Mouse (Mus musculus) T-helper 17 cell (primary cell): ENCODE data around the gene Deup1.

Source experiments
- in situ Hi-C, 2 experiments: fragments of 300-600 bp; cut with MboI, MseI; formaldehyde crosslinking; loops; 1 replicate in 1 of 2; 2 replicates in 1 of 2; pipeline ENCODE4 v1.15.1; 2025; ENCODE audit warnings: high pct_unique_total_duplicates in 2 of 2

Gene Deup1

DNA sequence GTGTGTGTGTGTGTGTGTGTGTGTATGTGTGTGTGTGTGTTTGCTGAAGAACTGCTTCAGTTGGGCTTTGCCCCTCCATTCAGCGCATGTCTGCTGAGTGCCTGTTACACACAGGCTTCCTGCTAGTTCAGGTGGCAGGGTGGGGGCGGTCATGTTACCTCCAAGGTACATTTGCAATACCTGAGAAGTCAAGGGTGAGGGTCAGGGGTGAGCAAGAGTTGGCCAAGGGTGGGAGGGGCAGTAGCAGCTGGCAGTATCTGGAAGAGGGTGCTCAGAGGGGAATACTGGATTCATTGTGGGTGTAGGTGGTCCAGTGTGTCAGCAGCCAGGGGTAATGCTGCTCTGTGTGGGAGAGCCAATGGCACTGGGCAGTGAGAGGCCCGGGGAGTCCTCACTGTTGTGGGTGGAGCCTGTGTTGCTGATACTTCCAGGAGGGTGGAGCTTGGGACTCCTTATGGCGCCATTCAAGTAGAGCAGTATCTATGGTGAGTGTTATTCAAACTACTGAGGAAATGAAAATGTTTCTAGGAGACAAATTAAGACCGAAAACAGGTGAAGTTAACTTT lies 90.8 kb downstream of the Deup1 start:
- in situ Hi-C loops = loop anchor here in 1 of 2 experiments (5.0 kb wide), 1 partner anchor 45 kb away; no protein-coding TSS in a partner anchor

DNA sequence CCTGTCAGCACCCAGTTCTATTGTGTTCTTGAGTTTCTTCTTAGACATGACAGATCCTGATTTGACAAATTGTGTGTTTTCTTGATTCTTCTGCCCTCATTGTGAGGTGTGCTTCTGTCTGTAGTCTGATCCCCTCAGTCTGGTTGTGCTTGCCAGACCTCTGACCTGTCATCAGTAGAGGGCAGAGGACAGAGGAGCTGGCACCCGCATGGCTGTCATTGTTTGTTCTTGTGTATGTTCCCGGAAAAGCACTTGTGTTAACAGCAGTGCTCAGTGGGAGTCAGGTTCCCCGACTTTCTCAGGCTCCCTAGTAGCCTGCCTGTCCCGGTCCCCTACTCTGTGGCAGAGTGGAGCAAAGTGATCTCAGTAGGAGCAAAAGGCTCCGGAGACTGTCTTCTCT lies 92.3 kb downstream of the Deup1 start:
- in situ Hi-C loops = loop anchor here in 1 of 2 experiments (5.0 kb wide), 1 partner anchor 47 kb away; no protein-coding TSS in a partner anchor

DNA sequence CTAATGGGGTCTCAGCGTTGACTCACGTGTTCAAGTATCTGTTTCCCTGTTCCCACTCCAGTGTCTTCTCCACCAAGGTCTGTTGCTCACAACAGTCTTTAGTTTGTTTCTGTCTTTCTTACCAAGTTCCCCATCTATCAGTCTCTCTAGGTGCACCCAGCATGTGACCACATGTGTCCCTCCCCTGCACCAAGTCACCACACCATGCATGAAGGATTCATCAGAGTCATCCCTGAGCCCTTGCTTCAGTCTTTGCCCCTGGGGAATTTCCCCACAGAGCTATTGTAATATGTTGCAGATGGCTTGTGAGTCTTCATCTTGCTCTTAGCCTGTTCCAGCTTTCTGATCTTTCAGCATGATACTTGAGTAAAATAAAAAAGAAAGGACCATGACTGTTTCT lies 93.6 kb downstream of the Deup1 start:
- in situ Hi-C loops = loop anchor here in 1 of 2 experiments (5.0 kb wide), 1 partner anchor 53 kb away; no protein-coding TSS in a partner anchor

GRCm38 (mm10) chr9:15533336-15534070 lies 94.2 kb downstream of the Deup1 start:
- in situ Hi-C loops = loop anchor here in 1 of 2 experiments (5.0 kb wide), 1 partner anchor 54 kb away; no protein-coding TSS in a partner anchor

GRCm38 (mm10) chr9:15531204-15531603 lies 96.5 kb downstream of the Deup1 start:
- in situ Hi-C loops = loop anchor here in 1 of 2 experiments (5.0 kb wide), 1 partner anchor 56 kb away; no protein-coding TSS in a partner anchor

GRCm38 (mm10) chr9:15529965-15530320 lies 97.8 kb downstream of the Deup1 start:
- in situ Hi-C loops = loop anchor here in 1 of 2 experiments (5.0 kb wide), 1 partner anchor 57 kb away; no protein-coding TSS in a partner anchor

DNA sequence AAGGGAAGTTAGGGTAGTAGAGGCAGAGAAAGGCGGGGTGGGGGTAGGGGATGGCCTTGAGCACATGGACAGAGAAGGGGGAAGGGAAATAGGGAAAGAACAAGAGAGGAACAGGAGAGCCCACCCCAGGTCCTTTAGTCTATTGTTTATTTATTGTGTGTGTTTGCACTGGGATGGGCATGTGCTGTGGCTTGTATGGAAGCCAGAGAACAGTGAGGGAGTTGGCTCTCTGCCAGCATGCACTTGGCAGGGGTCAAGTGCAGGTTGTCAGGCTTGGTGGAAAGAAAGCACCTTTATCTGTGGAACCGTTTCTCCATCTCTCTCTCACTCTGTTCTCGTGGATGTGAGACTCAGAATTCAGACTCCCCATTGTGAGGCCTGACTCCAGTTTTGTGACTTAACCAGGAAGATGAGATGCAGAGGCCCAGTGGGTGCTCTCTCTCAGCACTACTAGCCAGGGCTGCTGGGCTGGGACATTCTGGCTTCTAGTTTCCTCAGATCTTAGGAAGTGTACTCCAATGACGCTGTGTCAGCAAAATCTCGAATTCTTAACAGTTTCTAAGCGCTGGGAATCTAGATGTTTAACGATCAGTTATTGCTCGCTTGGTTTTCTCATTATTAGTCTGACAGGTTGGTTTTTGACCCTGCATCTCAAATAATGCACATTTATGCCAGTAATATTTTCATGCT lies 98.3 kb downstream of the Deup1 start:
- in situ Hi-C loops = no loop called here

DNA sequence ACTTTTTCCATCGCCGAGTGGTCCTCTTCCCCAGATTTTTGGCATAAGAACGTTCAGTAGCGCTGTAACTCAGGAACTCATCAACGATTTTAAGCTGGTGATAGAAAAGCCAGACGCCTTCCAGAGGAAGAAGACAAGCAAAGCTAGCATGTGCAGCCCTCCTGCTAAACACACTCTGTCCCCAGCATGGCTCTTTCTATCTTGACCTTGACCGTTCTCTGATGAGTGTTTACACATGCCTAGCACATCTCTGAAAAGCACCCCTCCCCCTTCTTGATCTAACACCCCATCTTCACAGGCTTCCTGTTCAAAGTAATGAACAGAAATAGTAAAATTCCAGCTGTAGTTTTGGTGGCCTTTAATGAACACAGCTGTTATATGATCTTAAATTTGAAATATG lies 99.4 kb downstream of the Deup1 start:
- in situ Hi-C loops = no loop called here

DNA sequence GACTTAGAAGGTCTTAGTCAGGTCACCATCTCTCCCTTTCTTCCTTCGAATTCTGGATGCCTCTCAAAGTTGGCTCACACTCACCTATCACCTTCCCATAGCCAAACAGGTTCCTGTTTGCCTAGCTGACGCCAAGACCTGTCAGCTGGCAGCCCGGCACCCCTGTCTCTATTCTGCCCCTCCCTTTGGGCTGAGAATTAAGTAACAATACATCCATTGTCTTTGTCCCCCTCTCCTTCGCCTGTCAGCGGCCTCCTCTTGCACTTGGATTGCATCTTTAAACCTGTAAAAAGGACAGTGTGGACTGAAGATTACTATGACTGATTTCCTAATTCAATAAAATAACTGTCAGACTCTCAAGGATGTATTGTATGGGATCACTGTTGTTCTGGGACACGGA lies 99.9 kb downstream of the Deup1 start:
- in situ Hi-C loops = no loop called here

DNA sequence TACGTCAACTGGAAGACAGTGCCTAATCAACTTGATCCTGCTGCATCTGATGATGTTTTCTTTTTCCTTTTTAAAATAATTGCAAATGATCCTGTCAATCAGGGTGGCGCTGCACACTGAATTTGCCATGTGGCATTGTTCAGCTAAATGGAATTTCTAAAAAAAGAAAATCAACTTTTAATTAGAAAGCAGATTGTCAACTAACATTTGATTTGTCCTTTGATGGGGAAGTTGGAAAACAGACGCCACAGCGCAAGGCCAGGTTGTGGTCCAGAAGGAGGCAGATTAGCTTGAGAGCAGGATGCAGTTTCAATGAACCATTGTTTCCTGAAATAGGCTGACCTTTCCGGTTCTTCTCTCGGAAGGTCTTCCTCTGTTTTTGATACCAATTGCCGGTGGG lies 101.2 kb downstream of the Deup1 start:
- in situ Hi-C loops = no loop called here

- in situ Hi-C loops = no loop called here
These were observed 102.5 kb downstream of the Deup1 start for GRCm38 (mm10) chr9:15525246-15525645.

- in situ Hi-C loops = no loop called here
These were observed 104.1 kb downstream of the Deup1 start for GRCm38 (mm10) chr9:15523646-15524045.

DNA sequence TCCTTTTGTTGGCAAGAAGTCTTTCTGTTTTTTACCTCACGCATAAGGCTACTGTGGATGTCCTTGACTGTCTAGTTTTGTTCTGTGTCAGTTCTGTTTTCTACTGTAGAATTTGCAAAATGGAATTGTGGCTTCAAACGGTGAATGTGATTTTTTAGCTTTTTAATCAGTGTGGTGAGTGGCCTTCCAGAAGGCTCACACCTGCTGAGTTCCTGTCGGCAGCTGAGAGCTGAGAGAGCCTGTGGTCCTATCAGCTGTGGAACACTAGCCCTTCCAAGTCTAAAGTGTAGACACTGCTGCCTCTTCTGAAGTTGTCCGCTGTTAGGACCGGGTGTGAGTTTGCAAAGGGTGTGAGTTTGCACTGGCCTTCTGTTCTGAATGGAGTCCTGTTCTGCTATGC lies 104.8 kb downstream of the Deup1 start:
- in situ Hi-C loops = no loop called here

DNA sequence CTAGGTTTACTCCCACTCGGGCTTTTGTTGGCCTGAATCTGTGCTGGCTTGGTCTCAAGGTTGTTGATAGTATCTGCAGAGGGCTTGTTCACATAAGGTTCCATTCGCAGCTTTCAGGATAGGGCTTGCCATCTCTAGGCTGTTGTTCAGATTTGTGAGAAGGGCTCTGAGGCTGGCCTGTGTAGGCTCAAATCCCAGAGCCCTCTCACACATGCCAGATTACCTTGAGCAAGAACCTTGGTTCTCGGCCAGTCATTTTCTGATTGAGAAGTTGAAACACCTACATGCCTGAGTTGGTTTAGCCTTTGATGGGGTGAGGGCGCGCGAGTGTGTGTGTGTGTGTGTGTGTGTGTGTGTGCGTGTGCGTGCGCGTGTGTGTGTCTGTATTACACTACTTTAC lies 105.4 kb downstream of the Deup1 start:
- in situ Hi-C loops = no loop called here

DNA sequence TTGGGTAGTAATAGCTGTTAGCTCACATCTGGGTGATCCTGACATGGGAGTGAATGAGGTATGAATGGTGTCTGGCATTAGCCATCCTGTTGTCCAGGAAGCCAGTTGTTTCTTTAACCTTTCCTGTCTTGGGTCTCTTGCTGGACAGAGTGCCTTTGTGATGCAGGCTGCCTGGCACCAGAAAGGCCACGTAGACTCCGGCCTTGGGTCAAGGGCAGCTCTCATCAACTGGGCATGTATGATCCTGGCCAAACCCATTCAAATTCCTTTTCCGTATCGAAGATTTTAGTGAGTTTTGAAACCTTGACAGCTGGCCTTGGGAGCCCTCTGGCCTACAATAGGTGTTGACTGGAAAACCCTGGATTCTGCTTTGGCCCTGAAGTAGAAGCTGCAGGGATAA lies 109.8 kb downstream of the Deup1 start:
- in situ Hi-C loops = no loop called here

GRCm38 (mm10) chr9:15516007-15516406 lies 111.7 kb downstream of the Deup1 start:
- in situ Hi-C loops = no loop called here

DNA sequence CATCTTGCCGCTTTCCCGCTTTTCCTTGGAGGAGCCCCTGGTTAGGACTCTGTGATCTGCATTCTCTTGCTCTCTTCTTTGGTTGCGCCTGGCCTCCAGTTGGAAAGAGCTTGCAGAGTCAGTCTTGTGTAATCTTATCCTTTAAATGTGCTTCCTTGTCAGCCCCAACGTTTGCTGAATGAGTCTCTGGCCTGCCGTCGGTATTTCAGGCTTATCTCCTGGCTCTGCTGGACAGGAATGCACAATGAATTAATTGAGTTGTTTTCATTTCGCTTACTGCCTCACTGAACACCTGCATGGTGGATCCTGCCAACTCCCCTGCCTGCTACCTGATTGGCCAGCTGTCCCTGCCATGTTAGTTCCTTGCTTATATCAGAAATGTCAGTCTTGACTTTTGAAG lies 114.8 kb downstream of the Deup1 start:
- in situ Hi-C loops = no loop called here

DNA sequence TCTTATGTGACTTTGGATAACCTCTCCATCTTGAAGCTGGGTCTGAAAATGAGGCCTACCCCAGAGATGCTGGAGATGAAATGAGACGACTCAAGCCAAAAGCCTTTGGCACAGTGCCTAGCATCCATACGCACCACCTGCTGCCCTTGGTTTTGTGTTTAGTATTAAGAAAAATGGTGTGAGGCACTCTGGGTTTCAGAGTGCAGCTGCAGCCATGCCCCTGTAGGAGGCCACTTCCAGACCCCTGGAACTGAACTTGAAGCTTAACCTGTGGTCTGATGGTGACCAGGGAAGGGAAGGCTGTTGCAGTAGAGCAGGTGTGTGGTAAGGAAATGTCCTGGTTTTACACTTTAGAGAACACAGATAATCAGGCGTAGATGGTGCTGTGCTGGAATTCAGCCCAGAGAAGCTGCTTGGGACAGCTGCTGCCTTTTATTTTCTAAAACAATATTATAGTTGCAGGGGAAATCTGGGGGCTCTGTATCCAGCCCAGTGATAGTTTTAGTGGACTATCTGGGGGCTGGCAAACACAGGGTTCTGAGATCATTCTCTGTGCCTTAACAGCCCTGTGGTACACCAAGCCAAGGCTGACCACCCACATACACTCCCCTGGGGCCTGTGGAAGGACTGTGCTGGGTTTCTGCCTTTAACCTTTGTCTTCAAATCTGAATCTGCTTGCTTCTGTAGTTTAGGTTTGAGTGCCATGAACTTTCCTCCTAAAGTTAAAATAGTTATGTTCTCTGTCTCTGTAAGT lies 117.0 kb downstream of the Deup1 start:
- in situ Hi-C loops = no loop called here
